Mouse (Mus musculus) lung, embryonic 14.5 days (tissue): ENCODE results near the gene Cdc42se2. TPM values are rescaled to one million over a fixed set of nuclear protein-coding genes. Genes with fewer than 3 reads are reported as not detected.

Experiments used
- ATAC-seq: fragments of 200-750 bp; cut with Nextera tagmentation; 2 replicates; pipeline ENCODE4 v1.8.0; 2017; ENCODE audit warnings: mild to moderate bottlenecking, moderate TSS enrichment, moderate library complexity; ENCODE audit not compliant: insufficient read depth
- DNase-seq: peaks from one replicate; pipeline ENCODE4 v3.0.0-alpha.2; 2015
- H3K27ac ChIP-seq: fragments of 300-500 bp; sonication (generic); 2 replicates; pipeline ENCODE4 v1.5.1; 2014; ENCODE audit warnings: low read depth, mild to moderate bottlenecking, moderate library complexity
- H3K27me3 ChIP-seq: fragments of 300-500 bp; sonication (generic); 2 replicates; pipeline ENCODE4 v1.6.1; 2014; ENCODE audit warnings: low read length, control low read depth; ENCODE audit not compliant: insufficient read depth
- H3K36me3 ChIP-seq: fragments of 300-500 bp; sonication (generic); 2 replicates; pipeline ENCODE4 v1.6.1; 2014; ENCODE audit warnings: control low read depth; ENCODE audit not compliant: insufficient read depth
- H3K4me1 ChIP-seq: fragments of 300-500 bp; sonication (generic); 2 replicates; pipeline ENCODE4 v1.6.1; 2014; ENCODE audit warnings: antibody characterized with exemption, control low read depth; ENCODE audit not compliant: insufficient read depth
- H3K4me2 ChIP-seq: fragments of 300-500 bp; sonication (generic); 2 replicates; pipeline ENCODE4 v1.6.1; 2014; ENCODE audit warnings: mild to moderate bottlenecking
- H3K4me3 ChIP-seq: fragments of 300-500 bp; sonication (generic); 2 replicates; pipeline ENCODE4 v1.5.1; 2014; ENCODE audit warnings: low read depth, low read length
- H3K9ac ChIP-seq: fragments of 300-500 bp; sonication (generic); 2 replicates; pipeline ENCODE4 v1.6.1; 2014
- H3K9me3 ChIP-seq: fragments of 300-500 bp; sonication (generic); 2 replicates; pipeline ENCODE4 v1.6.1; 2016; ENCODE audit warnings: low read depth, low read length, control low read depth
- CTCF ChIP-seq: IDR thresholded peaks from 2 replicates; pipeline ENCODE4 v1.5.1; 2016; ENCODE audit warnings: antibody characterized with exemption, low read depth
- WGBS: fragments of 180-500 bp; shearing (Covaris S2); extraction: QIAGEN DNeasy Blood & Tissue Kit; methylation state at CpG from one replicate; pipeline ENCODE4 v1.1.7; 2014; 5-methylcytosine and 5-hydroxymethylcytosine counted together
- polyA plus RNA-seq: library from polyadenylated mRNA; unstranded; fragments of >200 nt; fragmentation: Nextera tagmentation; extraction: Ambion mirVana; gene quantifications from 2 replicates; pipeline ENCODE4 v1.2.1, GENCODE M21; 2014

The Cdc42se2 gene
- polyA plus RNA-seq, 1 experiment from 2014 or later: 90.0 TPM

DNA sequence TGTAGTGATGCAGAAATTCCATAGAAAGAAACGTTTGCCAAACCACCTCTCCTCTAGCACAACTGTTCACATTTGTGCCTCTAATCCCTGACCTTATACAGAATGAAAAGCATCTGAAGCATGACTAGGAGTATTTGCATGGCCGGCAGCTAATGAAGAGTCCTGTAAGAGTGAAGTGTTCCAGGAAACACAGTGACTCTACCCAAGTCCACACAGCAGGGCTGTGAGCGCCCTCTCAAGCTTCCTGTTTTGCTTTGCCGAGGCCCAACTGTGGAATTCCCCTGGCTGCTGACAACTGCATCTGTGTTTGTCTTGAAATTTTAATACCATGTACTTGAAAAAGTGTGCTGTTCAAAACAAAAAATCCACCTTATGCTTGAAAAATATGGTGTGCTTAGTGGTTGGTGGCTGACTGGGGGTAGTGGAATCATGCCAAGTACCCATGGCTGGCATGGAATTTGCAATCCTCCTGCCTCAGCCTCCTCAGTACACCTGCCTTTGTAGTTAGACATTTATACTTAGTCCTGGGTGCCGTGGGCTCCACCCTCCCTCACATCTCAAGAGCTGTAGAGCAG is 60.1 kb downstream of the Cdc42se2 start:
- H3K27ac ChIP-seq: 0 out of 2 replicates have a peak overlapping the region, but pooled peaks have one; percentile 18
- no peak overlapping the region for H3K9ac ChIP-seq
- H3K9me3 ChIP-seq: no peaks in the 10 kb centered on the region
- TF ChIP-seq CTCF: no peak
- ATAC-seq: no peak
- no peaks in the 10 kb centered on the region; the same call in 1 of the 2 replicates for H3K4me1 ChIP-seq
- no peak overlapping the region for H3K4me3 ChIP-seq
- peaks cover 43% of the 10 kb centered on the region for H3K36me3 ChIP-seq
- no peak overlapping the region for H3K4me2 ChIP-seq
- WGBS: 56% methylated on average over 5 of the region's 5 CpGs
- peak; percentile 20 for DNase-seq
- no peaks in the 10 kb centered on the region for H3K27me3 ChIP-seq

DNA sequence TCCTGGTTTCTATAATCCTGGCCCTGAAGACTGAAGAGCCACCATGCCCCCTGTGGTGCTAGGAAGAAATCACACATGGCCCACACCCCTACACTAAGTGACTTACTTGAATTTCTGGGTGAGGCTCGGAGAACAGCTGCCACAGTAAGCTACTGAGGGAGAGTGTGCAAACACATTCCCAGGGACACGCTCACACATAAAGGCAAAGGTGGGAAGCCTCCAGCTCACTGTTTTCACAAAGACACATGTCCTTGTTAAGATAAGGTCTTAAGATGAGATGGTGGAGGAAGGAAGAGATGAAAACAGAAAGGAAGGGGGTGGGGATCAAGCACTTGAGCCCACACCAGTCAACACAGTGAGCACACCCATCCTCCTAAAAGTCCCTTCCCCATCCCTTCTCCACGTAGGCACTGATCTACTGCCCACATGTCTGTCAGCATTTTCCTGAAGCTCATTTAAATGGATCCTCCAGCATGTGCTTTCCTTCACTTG is 60.9 kb downstream of the Cdc42se2 start:
- no peak overlapping the region for H3K4me3 ChIP-seq
- no peaks in the 10 kb centered on the region; the same call in 1 of the 2 replicates for H3K4me1 ChIP-seq
- no peak overlapping the region for H3K9ac ChIP-seq
- DNase-seq (no peak), ATAC-seq (no peak)
- H3K27ac ChIP-seq: no peak overlapping the region
- H3K4me2 ChIP-seq: no peak overlapping the region
- no peaks in the 10 kb centered on the region for H3K9me3 ChIP-seq
- no peak for TF ChIP-seq CTCF
- WGBS: 68% methylated on average over 3 of the region's 3 CpGs
- peaks cover 50% of the 10 kb centered on the region for H3K36me3 ChIP-seq
- no peaks in the 10 kb centered on the region for H3K27me3 ChIP-seq

DNA sequence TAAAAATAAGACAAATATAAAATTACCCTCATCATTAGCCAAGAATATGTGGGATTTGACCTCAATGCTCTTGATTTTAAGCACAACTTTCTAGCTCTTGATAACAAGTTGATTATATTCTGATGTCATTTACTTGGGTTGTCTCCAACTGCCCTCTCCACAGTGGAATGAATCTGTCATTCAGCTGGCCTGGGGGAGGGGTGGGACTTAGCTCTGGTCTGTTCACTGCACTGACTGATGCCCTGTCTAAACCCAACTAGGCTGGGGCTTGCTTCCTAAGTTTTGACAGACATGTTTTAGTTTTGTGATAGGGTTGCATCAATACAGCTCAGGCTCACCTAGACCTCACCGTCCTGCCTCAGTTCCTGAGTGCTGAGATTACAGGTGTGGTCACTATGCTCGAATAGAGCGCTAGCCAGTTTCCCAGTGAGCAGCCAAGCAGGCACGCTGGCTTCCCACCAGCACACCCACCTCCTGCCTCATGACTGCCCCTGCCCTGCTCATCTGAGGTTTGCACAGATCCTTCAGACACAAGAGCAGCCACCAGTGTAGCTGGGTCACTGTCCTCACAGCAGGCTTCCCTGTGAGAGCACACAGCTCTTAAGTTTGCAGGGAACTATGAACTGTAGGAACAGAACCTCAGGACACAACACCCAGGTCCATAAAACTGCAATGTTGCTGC is 63.0 kb downstream of the Cdc42se2 start:
- no peak for ATAC-seq
- Histone ChIP-seq H3K36me3 (peaks cover 59% of the 10 kb centered on the region), H3K4me3 (no peak overlapping the region), H3K4me2 (no peak overlapping the region), H3K27ac (no peak overlapping the region), H3K4me1 (no peaks in the 10 kb centered on the region; the same call in 1 of the 2 replicates), H3K9me3 (no peaks in the 10 kb centered on the region), H3K27me3 (no peaks in the 10 kb centered on the region), H3K9ac (no peak overlapping the region)
- TF ChIP-seq CTCF: no peak
- DNase-seq: peak; percentile 55
- WGBS: 68% methylated on average over 4 of the region's 4 CpGs

DNA sequence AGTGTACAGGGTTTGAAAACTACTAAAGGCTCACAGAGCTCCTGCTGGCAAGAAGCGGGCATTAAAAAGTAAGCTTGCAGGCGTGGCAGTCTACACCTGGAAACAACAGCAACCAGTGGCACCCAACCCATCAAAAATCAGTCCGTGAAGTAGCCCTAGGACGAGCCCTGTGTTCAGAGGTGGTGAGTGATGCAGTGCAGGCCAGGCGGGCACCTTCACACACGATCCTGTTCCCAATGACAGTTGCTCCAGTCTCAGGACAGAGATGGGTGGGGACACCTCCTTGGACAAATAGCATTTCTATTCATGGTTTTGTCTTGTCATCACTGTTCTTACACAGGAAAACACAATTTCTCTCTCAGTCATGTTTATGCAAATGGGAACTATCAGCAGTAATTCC is 65.4 kb downstream of the Cdc42se2 start:
- no peak for TF ChIP-seq CTCF
- Histone ChIP-seq H3K4me3 (no peak overlapping the region), H3K27me3 (no peaks in the 10 kb centered on the region), H3K36me3 (peaks cover 69% of the 10 kb centered on the region), H3K4me1 (no peaks in the 10 kb centered on the region; the same call in 1 of the 2 replicates), H3K4me2 (no peak overlapping the region), H3K9me3 (no peaks in the 10 kb centered on the region), H3K9ac (no peak overlapping the region), H3K27ac (no peak overlapping the region)
- DNase-seq (no peak), ATAC-seq (no peak)
- 82% methylated on average over 6 of the region's 6 CpGs for WGBS

DNA sequence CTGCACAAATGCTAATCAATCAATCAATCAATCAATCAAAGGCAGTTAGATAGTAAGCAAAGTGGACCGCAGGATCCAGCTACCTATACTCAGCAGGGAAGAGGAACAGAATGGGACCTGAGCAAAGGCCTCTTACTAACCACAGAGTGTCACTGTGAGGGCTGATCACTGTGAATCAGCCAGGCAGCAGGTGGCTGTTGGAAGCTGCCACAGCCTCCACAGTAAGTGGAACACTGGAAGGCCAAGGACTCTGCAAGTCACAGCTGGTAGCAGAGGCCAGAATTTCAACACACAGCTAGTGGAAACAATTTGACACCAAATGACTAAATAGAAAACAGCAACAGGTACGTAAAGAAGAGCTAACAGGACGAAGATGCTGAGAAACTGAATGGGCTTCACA is 68.9 kb downstream of the Cdc42se2 start:
- ATAC-seq (no peak), DNase-seq (no peak)
- Histone ChIP-seq H3K27me3 (no peaks in the 10 kb centered on the region), H3K27ac (no peak overlapping the region), H3K36me3 (peaks cover 68% of the 10 kb centered on the region), H3K4me2 (no peak overlapping the region), H3K4me1 (no peaks in the 10 kb centered on the region), H3K9ac (no peak overlapping the region), H3K9me3 (no peaks in the 10 kb centered on the region), H3K4me3 (no peak overlapping the region)
- 90% methylated on average over 3 of the region's 3 CpGs for WGBS
- TF ChIP-seq CTCF: no peak

DNA sequence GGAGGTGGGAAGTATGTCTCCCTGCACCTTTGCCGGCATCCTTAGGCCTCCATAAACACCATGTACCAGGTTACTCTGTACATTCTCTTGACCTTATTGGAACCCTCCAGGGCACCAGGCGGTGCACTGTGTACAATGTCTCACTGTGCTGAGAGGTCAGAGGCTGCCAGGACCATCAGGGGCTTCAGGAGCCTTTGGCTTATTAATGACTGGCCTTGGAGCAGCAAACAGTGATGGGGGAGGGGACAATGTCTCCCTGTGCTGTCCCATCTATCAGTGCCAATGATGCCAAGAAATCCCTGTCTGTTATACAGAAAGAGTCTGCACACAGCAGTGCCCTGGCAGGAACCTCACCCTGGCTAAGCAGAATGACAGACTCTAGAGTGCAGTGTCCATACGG is 69.6 kb downstream of the Cdc42se2 start:
- no peak for ATAC-seq
- Histone ChIP-seq H3K4me2 (no peak overlapping the region), H3K36me3 (peaks cover 61% of the 10 kb centered on the region), H3K27ac (no peak overlapping the region), H3K9me3 (no peaks in the 10 kb centered on the region), H3K4me1 (no peaks in the 10 kb centered on the region), H3K9ac (no peak overlapping the region), H3K27me3 (no peaks in the 10 kb centered on the region), H3K4me3 (no peak overlapping the region)
- TF ChIP-seq CTCF: no peak
- DNase-seq: no peak
- WGBS: 81% methylated on average over 3 of the region's 3 CpGs

DNA sequence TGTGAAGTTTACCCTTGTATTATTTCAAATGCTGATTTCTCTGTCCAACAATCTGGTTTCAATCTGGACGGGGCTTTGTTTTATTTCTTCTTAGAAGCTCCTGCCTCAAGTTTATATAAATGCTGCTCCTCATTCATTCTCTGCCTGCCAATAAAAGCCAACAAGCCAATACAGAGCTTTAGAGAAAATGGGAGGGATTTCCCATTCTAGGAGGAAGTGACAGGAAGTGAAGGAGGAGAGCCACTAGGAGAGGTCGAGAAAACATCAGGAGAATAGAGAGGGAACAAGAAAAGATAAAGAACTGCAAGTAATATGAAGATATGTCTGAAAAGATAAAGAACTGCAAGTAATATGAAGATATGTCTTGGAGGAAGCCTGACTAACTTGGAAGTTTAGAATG is 74.6 kb downstream of the Cdc42se2 start:
- TF ChIP-seq CTCF: no peak

More for the DNA sequence above, 74.6 kb downstream of the Cdc42se2 start:
- ATAC-seq (no peak), DNase-seq (no peak)
- Histone ChIP-seq H3K27ac (no peak overlapping the region), H3K9me3 (no peaks in the 10 kb centered on the region), H3K4me1 (no peaks in the 10 kb centered on the region), H3K4me2 (no peak overlapping the region), H3K27me3 (no peaks in the 10 kb centered on the region), H3K9ac (no peak overlapping the region), H3K36me3 (peaks cover 17% of the 10 kb centered on the region), H3K4me3 (no peak overlapping the region)
- WGBS: 60% methylated on average over 2 of the region's 2 CpGs
